Mouse (Mus musculus): ENCODE measurements around the gene Tent2. TPM values are rescaled to one million over a fixed set of nuclear protein-coding genes. Genes with fewer than 3 reads are reported as not detected.
A peak's percentile ranks its signal among the peaks of the same experiment; 100 is the strongest.

Tent2 gene
- polyA plus RNA-seq, 1 experiment = 16.0 TPM

- TF ChIP-seq CTCF (IDR thresholded peaks at IDR 0.05; ENCODE audit: insufficient read depth, low read length) (no peak), POLR2A (IDR thresholded peaks at IDR 0.05; ENCODE audit: borderline replicate concordance, extremely low read depth, low read depth, low read length) (no peak)
- peaks cover 4% of the 10 kb centered on the region; the same call in 1 of the 2 replicates for H3K4me1 ChIP-seq (ENCODE audit: control insufficient read depth, insufficient read depth, low read length)
- H3K4me3 ChIP-seq (replicated peaks; ENCODE audit: extremely low read depth, low read depth, low read length) = peak within 1 kb of the TSS; percentile 58
- WGBS = 3% methylated on average over 42 of the region's 45 CpGs
- DNase-seq = peak; percentile 87
These were observed 47.6 kb downstream of the Tent2 start, which contains the start of gene Cmya5 for GRCm38 (mm10) chr13:93144336-93145167. TSS of gene Cmya5 (minus strand) at chr13:93144724.

GRCm38 (mm10) chr13:93143819-93144283 lies 48.3 kb downstream of the Tent2 start:
- WGBS = 18% methylated on average over 11 of the region's 11 CpGs

GRCm38 (mm10) chr13:93141184-93141583 lies 51.0 kb downstream of the Tent2 start:
- WGBS = 93% methylated on average over 6 of the region's 6 CpGs
- H3K4me1 ChIP-seq (ENCODE audit: control insufficient read depth, insufficient read depth, low read length) = peaks cover 4% of the 10 kb centered on the region; the same call in 1 of the 2 replicates
- DNase-seq = no peak
- TF ChIP-seq CTCF (IDR thresholded peaks at IDR 0.05; ENCODE audit: insufficient read depth, low read length) = no peak
- no peak for TF ChIP-seq POLR2A (IDR thresholded peaks at IDR 0.05; ENCODE audit: borderline replicate concordance, extremely low read depth, low read depth, low read length)
- no peak overlapping the region for H3K4me3 ChIP-seq (replicated peaks; ENCODE audit: extremely low read depth, low read depth, low read length)

More at GRCm38 (mm10) chr13:93143819-93144283, 48.3 kb downstream of the Tent2 start:
- peak overlapping the region; percentile 58 for H3K4me3 ChIP-seq (replicated peaks; ENCODE audit: extremely low read depth, low read depth, low read length)
- TF ChIP-seq CTCF (IDR thresholded peaks at IDR 0.05; ENCODE audit: insufficient read depth, low read length) (no peak), POLR2A (IDR thresholded peaks at IDR 0.05; ENCODE audit: borderline replicate concordance, extremely low read depth, low read depth, low read length) (no peak)
- DNase-seq = no peak
- peaks cover 4% of the 10 kb centered on the region; the same call in 1 of the 2 replicates for H3K4me1 ChIP-seq (ENCODE audit: control insufficient read depth, insufficient read depth, low read length)

- WGBS = 74% methylated on average over 1 of the region's 1 CpGs
- 0 out of 2 replicates have a peak, but pooled peaks cover 4% of the 10 kb centered on the region for H3K4me1 ChIP-seq (ENCODE audit: control insufficient read depth, insufficient read depth, low read length)
- no peak overlapping the region for H3K4me3 ChIP-seq (replicated peaks; ENCODE audit: extremely low read depth, low read depth, low read length)
- TF ChIP-seq POLR2A (IDR thresholded peaks at IDR 0.05; ENCODE audit: borderline replicate concordance, extremely low read depth, low read depth, low read length) = no peak
- peak; percentile 42 for DNase-seq
These were observed 54.1 kb downstream of the Tent2 start for GRCm38 (mm10) chr13:93138059-93138458.

GRCm38 (mm10) chr13:93137098-93137497 lies 55.1 kb downstream of the Tent2 start:
- DNase-seq = no peak
- H3K4me3 ChIP-seq (replicated peaks; ENCODE audit: extremely low read depth, low read depth, low read length) = no peak overlapping the region
- WGBS = 91% methylated on average over 7 of the region's 7 CpGs
- no peaks in the 10 kb centered on the region for H3K4me1 ChIP-seq (ENCODE audit: control insufficient read depth, insufficient read depth, low read length)
- no peak for TF ChIP-seq CTCF (IDR thresholded peaks at IDR 0.05; ENCODE audit: insufficient read depth, low read length)
- no peak for TF ChIP-seq POLR2A (IDR thresholded peaks at IDR 0.05; ENCODE audit: borderline replicate concordance, extremely low read depth, low read depth, low read length)

GRCm38 (mm10) chr13:93136251-93136650 lies 55.9 kb downstream of the Tent2 start:
- TF ChIP-seq POLR2A (IDR thresholded peaks at IDR 0.05; ENCODE audit: borderline replicate concordance, extremely low read depth, low read depth, low read length) = no peak
- no peak for TF ChIP-seq CTCF (IDR thresholded peaks at IDR 0.05; ENCODE audit: insufficient read depth, low read length)
- DNase-seq = no peak
- 86% methylated on average over 1 of the region's 1 CpGs for WGBS
- no peaks in the 10 kb centered on the region for H3K4me1 ChIP-seq (ENCODE audit: control insufficient read depth, insufficient read depth, low read length)
- no peak overlapping the region for H3K4me3 ChIP-seq (replicated peaks; ENCODE audit: extremely low read depth, low read depth, low read length)

- H3K4me1 ChIP-seq (ENCODE audit: control insufficient read depth, insufficient read depth, low read length) = no peaks in the 10 kb centered on the region
These were observed 56.7 kb downstream of the Tent2 start for GRCm38 (mm10) chr13:93135501-93135900.

GRCm38 (mm10) chr13:93130674-93131073 lies 61.5 kb downstream of the Tent2 start:
- 74% methylated on average over 3 of the region's 3 CpGs for WGBS
- Histone ChIP-seq H3K4me1 (ENCODE audit: control insufficient read depth, insufficient read depth, low read length) (no peaks in the 10 kb centered on the region), H3K4me3 (replicated peaks; ENCODE audit: extremely low read depth, low read depth, low read length) (no peak overlapping the region)
- no peak for DNase-seq
- TF ChIP-seq CTCF (IDR thresholded peaks at IDR 0.05; ENCODE audit: insufficient read depth, low read length) (no peak), POLR2A (IDR thresholded peaks at IDR 0.05; ENCODE audit: borderline replicate concordance, extremely low read depth, low read depth, low read length) (no peak)

More at GRCm38 (mm10) chr13:93135501-93135900, 56.7 kb downstream of the Tent2 start:
- WGBS = 64% methylated on average over 2 of the region's 2 CpGs
- TF ChIP-seq POLR2A (IDR thresholded peaks at IDR 0.05; ENCODE audit: borderline replicate concordance, extremely low read depth, low read depth, low read length) = no peak
- DNase-seq = no peak
- no peak overlapping the region for H3K4me3 ChIP-seq (replicated peaks; ENCODE audit: extremely low read depth, low read depth, low read length)

GRCm38 (mm10) chr13:93128961-93129360 lies 63.2 kb downstream of the Tent2 start:
- no peak for DNase-seq
- Histone ChIP-seq H3K4me1 (ENCODE audit: control insufficient read depth, insufficient read depth, low read length) (no peaks in the 10 kb centered on the region), H3K4me3 (replicated peaks; ENCODE audit: extremely low read depth, low read depth, low read length) (no peak overlapping the region)
- 86% methylated on average over 5 of the region's 5 CpGs for WGBS
- TF ChIP-seq CTCF (IDR thresholded peaks at IDR 0.05; ENCODE audit: insufficient read depth, low read length) = no peak
- TF ChIP-seq POLR2A (IDR thresholded peaks at IDR 0.05; ENCODE audit: borderline replicate concordance, extremely low read depth, low read depth, low read length) = no peak
